Mouse (Mus musculus): ENCODE data around the gene Wdr34. TPM values are rescaled to one million over a fixed set of nuclear protein-coding genes. Genes with fewer than 3 reads are reported as not detected.

Gene Wdr34
- 1.1 TPM for polyA plus RNA-seq (2017; shearing (Covaris generic))

DNA sequence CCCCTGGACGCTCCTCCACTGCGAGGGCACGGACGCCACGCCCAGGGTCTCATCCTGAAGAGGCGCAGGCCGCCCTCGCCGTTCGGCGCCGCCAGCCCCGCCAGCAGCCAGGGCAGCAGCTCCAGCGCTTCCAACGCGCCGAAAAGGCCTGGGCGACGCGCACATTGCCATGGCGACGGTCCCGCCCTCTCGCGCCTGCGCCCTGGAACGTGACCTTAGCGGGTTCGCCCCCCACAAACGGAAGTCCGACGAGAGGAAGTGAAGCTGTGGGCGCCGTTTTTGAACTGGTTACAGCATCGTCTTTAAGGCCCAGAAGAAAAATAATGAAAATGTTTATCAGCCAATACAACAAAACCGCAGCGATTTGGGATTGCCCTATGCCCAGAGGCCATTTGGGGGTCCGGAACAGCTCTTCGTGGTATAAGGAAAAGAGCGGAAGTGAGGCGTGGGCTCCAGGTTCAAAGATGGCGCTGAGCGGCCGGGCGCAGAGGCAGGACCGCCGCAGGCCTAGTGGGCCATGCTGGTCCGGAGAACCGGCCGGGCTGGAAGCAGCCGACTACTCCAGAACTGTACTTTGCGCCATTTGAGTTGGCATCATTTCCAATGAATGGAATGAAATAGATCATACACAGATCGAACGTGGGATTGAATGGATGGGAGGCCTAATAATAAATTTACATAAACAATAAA lies at the start of gene Wdr34:
Gene Wdr34, minus strand, starts transcription at position 183 of the 690 bp plus-strand sequence.

DNA sequence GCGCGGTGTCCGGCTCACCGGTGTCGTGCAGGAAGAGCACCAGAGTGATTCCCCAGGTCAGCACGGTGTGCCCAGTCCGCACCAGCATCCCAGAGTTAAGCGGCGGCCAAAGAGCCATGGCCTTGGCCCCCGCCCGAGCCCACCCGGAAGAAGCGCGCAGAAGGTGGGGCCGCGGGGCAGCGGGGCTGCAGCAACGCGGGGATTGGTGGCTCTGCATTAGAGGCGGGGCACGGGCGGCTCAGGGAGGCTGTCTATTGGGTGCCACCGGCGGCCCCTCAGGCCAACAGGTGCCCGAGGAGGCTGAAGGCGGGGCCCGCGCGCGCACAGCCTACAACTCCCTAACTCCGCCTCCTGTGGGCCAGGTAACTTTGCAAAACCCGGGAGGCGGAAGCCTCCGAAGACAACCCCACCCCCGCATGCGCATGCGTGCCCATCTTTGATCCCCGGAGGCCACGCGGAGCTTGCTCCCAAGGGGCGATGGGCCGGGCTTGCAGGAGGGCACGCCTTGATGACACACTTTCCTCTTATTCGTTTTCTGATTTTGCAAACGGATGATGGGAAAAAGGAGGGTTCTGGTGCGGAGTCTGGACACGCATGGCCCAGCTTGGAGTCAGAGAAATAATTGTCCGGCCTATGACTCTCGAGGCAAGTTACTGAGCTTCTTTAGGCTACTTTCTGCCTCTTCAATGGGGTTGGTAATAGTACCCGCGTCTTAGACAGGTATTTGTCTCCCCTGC lies 45.0 kb upstream of the Wdr34 start, which contains the start of gene Zdhhc12:
Gene Zdhhc12, minus strand, starts transcription at position 178 of the 737 bp plus-strand sequence.

DNA sequence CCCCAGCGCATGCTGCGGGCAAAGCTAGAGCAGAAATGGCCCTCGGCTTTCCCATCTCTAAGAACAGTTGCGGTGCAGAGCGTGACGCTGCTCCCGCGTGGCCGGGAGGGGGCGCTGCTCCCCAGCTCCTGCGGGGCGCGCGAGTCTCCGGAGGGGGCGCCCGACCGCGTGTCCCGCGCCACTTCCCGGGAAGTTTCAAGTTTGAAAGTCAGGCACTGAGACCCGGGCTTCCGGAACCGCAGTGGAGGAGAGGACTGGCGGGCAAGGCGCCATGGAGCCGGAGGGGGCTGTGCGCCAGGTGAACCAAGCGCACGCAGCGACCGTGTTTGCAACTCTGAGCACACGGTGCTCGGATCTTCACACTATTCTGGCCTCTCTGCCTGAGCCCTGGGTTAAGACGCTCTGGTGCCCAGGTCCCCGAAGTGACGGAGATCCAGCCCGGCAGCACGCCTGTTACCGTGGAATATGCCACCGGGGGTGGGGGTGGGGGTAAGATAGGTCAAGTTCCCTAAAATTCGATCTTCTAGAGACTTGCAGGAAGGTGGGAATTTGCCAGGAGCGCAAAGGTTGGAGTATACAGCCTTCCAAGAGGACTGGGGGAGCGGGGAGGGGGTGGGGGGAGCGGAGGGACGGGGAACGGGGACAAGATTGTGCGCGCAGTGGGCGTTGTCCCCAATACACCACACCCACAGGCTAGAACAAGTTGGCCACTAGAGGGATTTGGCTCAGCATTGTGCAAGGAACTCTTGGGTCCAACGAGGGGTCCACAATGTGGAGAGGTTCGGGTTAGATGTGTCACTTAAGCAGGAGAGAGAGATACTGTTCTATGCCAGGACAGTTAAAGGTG lies 29.0 kb upstream of the Wdr34 start, which contains the start of gene Pkn3:
Gene Pkn3, plus strand, starts transcription at position 183 of the 847 bp plus-strand sequence.

DNA sequence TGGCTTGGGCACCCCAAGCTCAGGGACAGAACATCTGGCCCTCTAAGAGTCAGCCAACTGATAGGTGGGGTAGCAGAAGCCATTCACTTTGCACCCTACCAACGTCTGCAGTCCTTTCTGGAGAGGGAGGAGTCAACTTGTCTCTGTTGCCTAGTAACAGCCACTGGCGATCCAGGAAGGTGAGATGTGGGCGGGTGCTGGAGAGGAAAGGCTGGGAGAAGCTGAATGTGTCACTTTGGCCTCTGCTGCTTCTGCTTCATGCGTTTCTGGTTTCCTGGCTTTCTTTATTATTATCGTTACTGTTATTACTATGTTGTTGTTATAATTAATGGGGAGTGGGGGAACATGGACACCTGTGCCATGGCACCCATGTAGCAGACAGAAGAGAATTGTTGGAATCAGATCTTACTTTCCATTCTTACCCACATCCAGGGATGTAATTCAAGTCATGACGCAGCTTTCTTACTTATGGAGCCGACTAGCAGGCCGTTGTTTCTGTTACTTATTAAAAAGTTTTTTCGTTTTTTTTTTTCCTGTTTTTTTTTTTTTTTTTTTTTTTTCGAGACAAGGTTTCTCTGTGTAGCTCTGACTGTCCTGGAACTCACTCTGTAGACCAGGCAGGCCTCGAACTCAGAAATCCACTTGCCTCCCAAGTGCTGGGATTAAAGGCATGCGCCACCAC lies 8.7 kb upstream of the Wdr34 start, which contains the start of gene Set:
Gene Set, plus strand, starts transcription at position 156 of the 682 bp plus-strand sequence.

Other genes with a start within 250 kb of the Wdr34 start
- 2.3 TPM for gene Slc27a4, start 246.2 kb downstream of the Wdr34 start, polyA plus RNA-seq (2017; shearing (Covaris generic))
- gene Urm1, start 228.8 kb downstream of the Wdr34 start, polyA plus RNA-seq (2017; shearing (Covaris generic)) = 25.6 TPM
- gene Cercam, start 179.7 kb downstream of the Wdr34 start, polyA plus RNA-seq (2017; shearing (Covaris generic)) = 0.66 TPM
- gene Odf2, start 159.7 kb downstream of the Wdr34 start, polyA plus RNA-seq (2017; shearing (Covaris generic)) = 84.6 TPM
- 79.3 TPM for gene Gle1, start 113.5 kb downstream of the Wdr34 start, polyA plus RNA-seq (2017; shearing (Covaris generic))
- 126 TPM for gene Sptan1, start 83.3 kb downstream of the Wdr34 start, polyA plus RNA-seq (2017; shearing (Covaris generic))
- gene Set, start 8.5 kb upstream of the Wdr34 start, polyA plus RNA-seq (2017; shearing (Covaris generic)) = 121 TPM
- gene Pkn3, start 28.8 kb upstream of the Wdr34 start, polyA plus RNA-seq (2017; shearing (Covaris generic)) = 1.0 TPM
- gene Zdhhc12, start 44.8 kb upstream of the Wdr34 start, polyA plus RNA-seq (2017; shearing (Covaris generic)) = 30.9 TPM
- gene Zer1, start 75.7 kb upstream of the Wdr34 start, polyA plus RNA-seq (2017; shearing (Covaris generic)) = 26.8 TPM
- gene Tbc1d13, start 84.9 kb upstream of the Wdr34 start, polyA plus RNA-seq (2017; shearing (Covaris generic)) = 10.6 TPM
- gene Endog, start 122.6 kb upstream of the Wdr34 start, polyA plus RNA-seq (2017; shearing (Covaris generic)) = 1.6 TPM
- 50.1 TPM for gene Spout1, start 129.6 kb upstream of the Wdr34 start, polyA plus RNA-seq (2017; shearing (Covaris generic))
- 14.6 TPM for gene Kyat1, start 157.0 kb upstream of the Wdr34 start, polyA plus RNA-seq (2017; shearing (Covaris generic))
- 8.7 TPM for gene Lrrc8a, start 188.8 kb upstream of the Wdr34 start, polyA plus RNA-seq (2017; shearing (Covaris generic))
- gene Gm28035, start 191.7 kb upstream of the Wdr34 start, polyA plus RNA-seq (2017; shearing (Covaris generic)) = 0.52 TPM
- gene Phyhd1, start 217.3 kb upstream of the Wdr34 start, polyA plus RNA-seq (2017; shearing (Covaris generic)) = 5.2 TPM
- not detected for gene Gm28038, start 232.2 kb upstream of the Wdr34 start, polyA plus RNA-seq (2017; shearing (Covaris generic))
- 22.4 TPM for gene Dolk, start 237.5 kb upstream of the Wdr34 start, polyA plus RNA-seq (2017; shearing (Covaris generic))
- gene Nup188, start 237.5 kb upstream of the Wdr34 start, polyA plus RNA-seq (2017; shearing (Covaris generic)) = 32.5 TPM